Mouse (Mus musculus) G1E (cell line): ENCODE results near the gene Twf2.

Experiments
- CTCF ChIP-seq: IDR thresholded peaks from 2 replicates; pipeline ENCODE4 v1.5.1; 2012; ENCODE audit warnings: low read depth, low read length, inconsistent platforms, mixed read lengths
- GATA1 ChIP-seq: IDR thresholded peaks from 2 replicates; pipeline ENCODE4 v1.6.1; 2012; ENCODE audit warnings: borderline replicate concordance, low read length, inconsistent platforms, mixed read lengths
- GATA2 ChIP-seq: IDR thresholded peaks from 2 replicates; pipeline ENCODE4 v1.6.1; 2012; ENCODE audit warnings: low read depth, low read length, inconsistent platforms, borderline replicate concordance
- POLR2AphosphoS5 ChIP-seq: IDR thresholded peaks from 2 replicates; pipeline ENCODE4 v1.6.1; 2012; ENCODE audit warnings: low read depth, low read length, inconsistent platforms; ENCODE audit not compliant: insufficient replicate concordance
- TAL1 ChIP-seq: conservative IDR thresholded peaks from 2 replicates; pipeline ENCODE4 v1.6.1; 2012; ENCODE audit warnings: low read depth, low read length, inconsistent platforms, mixed read lengths

DNA sequence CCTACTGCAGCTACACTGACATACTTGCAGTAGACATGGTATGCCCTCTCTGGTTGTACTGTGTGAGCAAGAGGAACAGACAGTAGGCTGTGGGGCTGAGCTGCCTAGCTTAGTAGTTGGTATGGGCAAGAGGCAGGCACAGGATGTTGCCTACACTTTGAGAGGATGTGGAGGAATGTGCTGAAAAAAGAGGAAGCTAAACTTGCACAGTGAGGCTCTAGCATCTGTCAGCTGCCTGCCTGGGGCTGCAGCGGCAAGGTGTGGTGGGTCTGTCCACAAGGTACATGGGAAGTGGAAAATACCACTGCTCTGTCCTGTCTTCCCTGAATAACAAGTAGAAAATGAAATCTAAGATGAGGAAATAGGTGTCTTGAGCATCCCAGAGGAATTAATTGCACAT is 9.9 kb upstream of the Twf2 start:
- TF ChIP-seq CTCF = no peak
- no peak for TF ChIP-seq GATA1
- TF ChIP-seq TAL1 = no peak
- TF ChIP-seq POLR2AphosphoS5 = no peak
- no peak for TF ChIP-seq GATA2
